Mouse (Mus musculus) embryonic fibroblast, embryonic 13.5 days (primary cell): ENCODE measurements around the gene T. TPM values are rescaled to one million over a fixed set of nuclear protein-coding genes. Genes with fewer than 3 reads are reported as not detected.

Source experiments
- H3K27ac ChIP-seq: 2 replicates; pipeline ENCODE4 v1.5.1; 2012; ENCODE audit warnings: low read length, control low read depth, inconsistent platforms; ENCODE audit not compliant: insufficient read depth
- H3K4me1 ChIP-seq: 2 replicates; pipeline ENCODE4 v1.6.1; 2011; ENCODE audit warnings: low read length; ENCODE audit not compliant: control insufficient read depth, insufficient read depth
- H3K4me3 ChIP-seq: 2 replicates; pipeline ENCODE4 v1.5.1; 2011; ENCODE audit warnings: mild to moderate bottlenecking, control low read depth, low read length; ENCODE audit not compliant: insufficient read depth
- CTCF ChIP-seq: IDR thresholded peaks from 2 replicates; pipeline ENCODE4 v1.5.1; 2011; ENCODE audit warnings: mild to moderate bottlenecking, control low read depth, low read length, moderate library complexity, borderline replicate concordance; ENCODE audit not compliant: insufficient read depth
- POLR2A ChIP-seq: IDR thresholded peaks from 2 replicates; pipeline ENCODE4 v1.6.1; 2011; ENCODE audit warnings: low read depth, mild to moderate bottlenecking, control low read depth, low read length, moderate library complexity
- polyA plus RNA-seq: library from polyadenylated mRNA; stranded (reverse); fragments of >200 nt; gene quantifications from 2 replicates; pipeline ENCODE4 v1.2.4, GENCODE M21; 2011; ENCODE audit warnings: low read depth; ENCODE audit not compliant: missing spikeins, insufficient read length

Gene T
- polyA plus RNA-seq, 1 experiment, result not detected

DNA sequence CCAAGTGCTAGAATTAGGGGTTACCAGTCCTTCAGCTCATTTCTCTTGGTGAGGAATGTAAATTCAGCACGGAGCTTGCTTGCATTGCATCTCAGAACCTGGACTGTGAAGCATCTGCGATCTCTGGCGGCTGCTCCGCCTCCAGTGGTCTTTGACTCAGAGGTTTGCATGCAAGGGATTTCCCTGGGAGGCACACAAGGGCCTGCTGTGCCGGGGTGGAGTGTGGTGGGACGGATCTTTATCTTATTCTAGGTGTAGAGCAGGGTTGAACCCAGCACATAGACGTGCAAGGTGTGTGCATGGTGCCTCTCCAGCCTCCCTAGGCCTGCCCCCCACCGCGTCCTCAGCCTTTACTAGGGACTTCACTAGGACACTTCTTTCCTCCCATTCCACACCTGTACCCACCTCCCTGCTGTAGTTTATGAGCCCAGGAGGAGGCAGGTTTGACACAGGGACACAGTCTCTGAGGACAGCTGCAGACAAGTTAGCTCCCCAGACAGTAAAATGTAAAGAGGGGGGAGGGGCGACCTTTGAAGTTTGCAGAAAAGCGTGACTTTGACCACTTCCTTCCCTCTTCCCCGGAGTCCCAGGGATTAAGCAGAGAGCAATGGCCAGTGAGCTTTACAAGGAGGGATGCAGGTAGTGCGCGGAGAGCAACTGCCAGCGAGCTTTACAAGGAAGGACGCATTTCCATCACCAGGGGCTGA is 25.5 kb upstream of the T start:
- TF ChIP-seq POLR2A, result no peak
- TF ChIP-seq CTCF, result no peak
- H3K27ac ChIP-seq, result no peak overlapping the region
- H3K4me3 ChIP-seq, result no peak overlapping the region
- 0 out of 2 replicates have a peak, but pooled peaks cover 4% of the 10 kb centered on the region for H3K4me1 ChIP-seq

DNA sequence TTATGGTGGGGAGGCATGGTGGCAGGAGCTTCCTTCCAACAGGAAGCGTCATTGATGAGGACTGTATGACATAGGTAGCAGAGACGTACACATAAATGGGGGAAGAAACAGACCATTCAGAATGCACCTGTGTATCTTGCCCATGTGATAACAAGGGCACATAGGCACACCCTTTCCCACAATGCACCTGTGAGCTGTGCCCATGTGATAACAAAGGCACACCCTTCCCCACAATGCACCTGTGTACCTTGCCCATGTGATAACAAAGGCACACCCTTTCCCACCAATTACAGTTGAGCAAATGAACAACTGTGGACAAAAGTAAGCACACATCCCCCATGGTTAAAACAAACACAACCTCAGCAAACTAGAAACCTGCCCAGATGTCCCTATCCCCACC is 23.9 kb upstream of the T start:
- Histone ChIP-seq H3K27ac (no peak overlapping the region), H3K4me3 (no peak overlapping the region), H3K4me1 (0 out of 2 replicates have a peak, but pooled peaks cover 4% of the 10 kb centered on the region)
- TF ChIP-seq POLR2A (no peak), CTCF (no peak)

DNA sequence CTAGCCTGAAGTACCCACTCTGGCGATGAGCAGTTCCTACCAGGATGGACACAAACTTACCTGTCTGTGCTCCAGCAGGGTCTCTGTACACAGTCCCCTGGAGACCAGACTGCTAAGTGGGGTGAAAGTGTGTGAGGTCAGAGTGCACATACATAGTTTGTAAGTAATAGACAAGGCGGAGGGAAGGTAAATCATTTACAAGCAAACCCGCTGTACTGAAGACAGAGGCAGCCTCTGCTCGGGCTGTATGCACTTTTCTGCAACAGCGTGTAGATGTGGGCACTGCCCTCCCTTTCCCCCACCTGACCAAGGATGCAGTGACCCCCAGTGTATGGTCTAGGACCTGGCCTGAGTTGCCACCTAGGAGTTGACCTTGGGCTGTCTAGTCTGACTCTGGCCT is 20.6 kb upstream of the T start:
- Histone ChIP-seq H3K4me1 (0 out of 2 replicates have a peak, but pooled peaks cover 4% of the 10 kb centered on the region), H3K27ac (no peak overlapping the region), H3K4me3 (no peak overlapping the region)
- TF ChIP-seq POLR2A (no peak), CTCF (no peak)

DNA sequence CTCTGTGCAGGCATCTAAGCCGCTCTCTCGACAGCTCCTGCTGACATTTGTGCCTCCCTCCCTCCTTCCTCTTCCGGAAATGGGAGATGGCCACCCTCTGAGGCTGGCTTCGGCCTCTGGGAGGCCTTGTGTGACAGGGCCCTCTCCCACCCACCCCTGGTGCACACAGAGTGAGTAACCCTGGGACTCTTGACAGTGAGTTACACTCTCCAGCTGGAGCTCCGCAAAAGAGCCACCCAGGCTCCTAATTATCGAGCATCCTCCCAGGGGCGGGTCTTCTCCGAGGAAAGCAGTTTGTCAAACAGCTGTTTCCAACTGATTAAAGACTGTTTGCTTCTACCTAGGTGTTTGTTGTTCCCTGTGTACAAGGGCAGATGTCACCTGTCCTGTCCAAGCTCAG is 18.7 kb upstream of the T start:
- H3K27ac ChIP-seq, result no peak overlapping the region

DNA sequence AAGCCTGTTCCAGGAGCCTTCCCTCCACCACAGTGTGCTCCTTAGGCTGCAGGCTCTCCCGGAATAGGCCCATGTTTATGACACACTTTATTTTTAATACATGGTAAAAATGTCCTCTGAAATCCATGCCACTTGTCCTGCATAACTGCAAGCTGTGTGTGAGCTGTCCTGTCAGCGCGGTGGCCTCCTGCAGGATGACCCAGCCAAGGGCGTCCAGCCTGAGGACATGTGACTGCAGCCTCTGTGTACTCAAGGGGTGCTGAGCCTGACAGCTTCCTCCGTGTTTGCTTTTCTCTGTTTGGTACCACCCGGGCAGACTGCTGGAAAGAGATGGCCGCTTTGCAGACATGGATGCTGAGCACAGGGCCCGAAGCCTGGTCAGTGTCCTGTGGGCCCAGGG is 17.4 kb upstream of the T start:
- TF ChIP-seq CTCF (no peak), POLR2A (no peak)
- no peak overlapping the region for H3K27ac ChIP-seq
- no peaks in the 10 kb centered on the region for H3K4me1 ChIP-seq
- no peak overlapping the region for H3K4me3 ChIP-seq

More for the DNA sequence above, 18.7 kb upstream of the T start:
- no peak overlapping the region for H3K4me3 ChIP-seq
- TF ChIP-seq CTCF (no peak), POLR2A (no peak)
- H3K4me1 ChIP-seq, result no peaks in the 10 kb centered on the region

DNA sequence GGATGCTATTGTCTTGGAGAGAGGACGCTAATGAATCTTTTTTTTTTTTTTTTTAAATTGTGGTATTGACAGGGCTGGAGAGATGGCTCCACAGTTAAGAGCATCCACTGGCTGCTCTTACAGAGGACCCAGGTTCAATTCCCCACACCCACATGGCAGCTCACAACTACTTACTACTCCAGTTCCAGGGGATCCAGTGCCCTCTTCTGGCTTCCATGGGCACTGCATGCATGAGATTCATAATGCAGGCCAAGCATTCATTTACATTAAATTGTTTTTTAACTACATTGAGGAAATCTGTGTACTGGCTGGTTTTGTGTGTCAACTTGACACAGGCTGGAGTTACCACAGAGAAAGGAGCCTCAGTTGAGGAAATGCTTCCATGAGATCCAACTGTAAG is 13.5 kb upstream of the T start:
- TF ChIP-seq POLR2A, result no peak
- TF ChIP-seq CTCF, result no peak
- Histone ChIP-seq H3K27ac (no peak overlapping the region), H3K4me1 (no peaks in the 10 kb centered on the region), H3K4me3 (no peak overlapping the region)

DNA sequence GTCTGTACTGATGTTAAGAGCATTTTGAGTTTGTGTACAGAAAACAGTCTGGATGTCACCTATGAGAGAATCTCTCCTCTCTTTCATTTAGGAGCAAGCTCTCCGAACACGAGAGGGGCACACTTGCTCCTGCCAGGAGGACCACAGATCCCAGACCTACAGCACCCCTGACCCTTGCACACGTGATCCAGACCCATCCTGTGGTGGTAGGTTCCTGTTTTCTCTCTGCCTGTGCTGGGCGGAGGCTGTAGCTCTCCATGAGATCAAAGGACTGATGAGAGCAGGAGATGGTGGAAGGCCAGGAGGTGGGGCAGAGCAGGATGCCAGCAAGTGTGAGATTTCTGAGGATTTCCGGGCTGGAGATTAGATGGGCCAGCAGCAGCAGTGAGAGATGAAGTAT is 12.7 kb upstream of the T start:
- no peak overlapping the region for H3K27ac ChIP-seq
- no peak overlapping the region for H3K4me3 ChIP-seq
- no peak for TF ChIP-seq CTCF
- no peaks in the 10 kb centered on the region for H3K4me1 ChIP-seq

DNA sequence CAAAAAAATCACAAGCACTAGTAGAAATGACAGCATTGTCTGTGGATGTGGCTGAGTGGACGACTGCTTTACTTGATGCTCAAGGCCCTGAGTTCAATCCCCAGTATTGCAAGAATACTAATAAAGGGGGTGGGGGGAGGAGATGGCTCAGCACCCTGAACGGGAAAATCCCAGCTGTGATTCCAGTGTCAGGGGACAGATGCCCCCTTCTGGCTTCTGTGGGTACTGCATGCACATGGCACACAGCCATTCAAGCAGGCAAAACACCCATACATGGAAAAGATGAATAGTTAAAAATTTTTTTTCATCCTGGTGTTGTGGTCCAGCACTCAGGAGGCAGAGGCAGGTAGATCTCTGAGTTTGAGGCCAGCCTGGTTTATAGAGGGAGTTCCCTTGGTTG is 10.9 kb upstream of the T start:
- TF ChIP-seq CTCF (no peak), POLR2A (no peak)
- Histone ChIP-seq H3K4me1 (no peaks in the 10 kb centered on the region), H3K27ac (no peak overlapping the region), H3K4me3 (no peak overlapping the region)

DNA sequence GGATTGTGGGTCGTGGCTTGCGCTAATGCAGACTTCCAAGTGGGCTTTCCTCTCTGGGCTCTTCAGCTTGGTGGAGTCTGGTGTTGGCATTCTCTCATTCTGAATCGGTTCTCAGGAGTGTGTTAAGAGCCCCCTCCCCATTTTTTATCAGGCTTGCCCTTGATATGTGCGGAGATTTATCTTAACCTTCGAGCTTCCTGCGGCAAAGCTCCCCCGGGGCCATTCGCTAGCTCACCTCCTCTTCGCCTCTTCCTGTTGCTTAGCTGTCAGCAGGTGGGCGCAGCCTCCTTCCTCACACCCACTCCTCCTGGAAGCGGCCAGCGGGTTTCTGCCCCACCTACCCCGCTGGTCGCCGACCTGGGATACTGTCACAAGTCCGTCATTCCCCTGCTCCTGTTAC is 4.8 kb upstream of the T start:
- no peak overlapping the region for H3K27ac ChIP-seq
- no peaks in the 10 kb centered on the region for H3K4me1 ChIP-seq
- TF ChIP-seq CTCF, result no peak
- TF ChIP-seq POLR2A, result no peak
- no peak overlapping the region for H3K4me3 ChIP-seq

DNA sequence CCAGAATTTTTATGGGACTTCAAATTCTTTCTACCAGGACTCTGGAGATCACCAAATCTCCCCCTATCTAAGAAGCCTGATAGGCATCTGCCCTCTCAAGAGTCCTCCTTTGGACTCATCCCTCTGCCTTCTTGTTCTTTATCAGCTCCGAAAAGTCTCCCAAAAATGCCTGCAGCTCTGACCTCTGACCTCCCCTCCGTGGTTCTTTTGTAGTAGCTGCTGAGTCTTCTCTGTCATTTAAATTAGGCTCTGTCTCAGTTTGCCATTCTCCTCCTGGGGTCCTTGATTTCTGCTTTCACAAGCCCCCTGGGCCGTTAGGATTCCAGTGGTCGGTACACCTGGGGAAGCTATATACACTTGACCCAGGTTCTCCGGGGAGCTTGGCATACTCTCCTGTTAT is 4.3 kb upstream of the T start:
- Histone ChIP-seq H3K27ac (no peak overlapping the region), H3K4me3 (no peak overlapping the region), H3K4me1 (no peaks in the 10 kb centered on the region)
- TF ChIP-seq CTCF, result no peak
- TF ChIP-seq POLR2A, result no peak

DNA sequence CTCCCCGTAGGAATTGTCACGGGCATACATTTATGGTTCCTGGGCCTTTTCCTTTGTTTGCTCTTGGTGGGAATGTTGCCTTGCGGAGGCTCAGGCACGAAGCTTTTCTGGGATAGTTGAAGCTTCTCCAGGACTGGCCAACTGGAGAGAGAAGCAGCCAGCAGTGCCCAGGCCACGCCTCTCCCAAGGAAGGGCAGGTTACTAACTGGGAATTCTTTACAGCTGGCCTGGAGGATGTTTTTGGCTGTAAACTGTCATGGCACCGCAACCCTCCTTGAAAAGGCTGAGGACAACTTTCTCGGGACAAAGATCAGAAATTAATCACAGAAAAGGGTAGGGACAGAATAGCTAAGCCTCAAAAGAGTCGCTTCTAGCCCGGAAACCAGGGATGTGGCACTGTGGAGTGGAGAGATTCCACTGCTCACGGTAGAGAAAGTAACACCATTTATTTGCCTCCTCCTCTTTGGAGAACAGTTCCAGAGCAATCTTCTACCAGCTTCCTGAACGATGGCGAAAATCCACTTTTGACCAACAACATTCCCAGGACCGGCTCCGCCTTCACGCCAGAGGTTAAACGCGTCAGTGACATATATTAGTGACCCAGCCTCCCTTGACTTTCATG is 1.9 kb upstream of the T start:
- TF ChIP-seq POLR2A (no peak), CTCF (no peak)
- no peaks in the 10 kb centered on the region for H3K4me1 ChIP-seq
- no peak overlapping the region for H3K27ac ChIP-seq
- H3K4me3 ChIP-seq, result no peak overlapping the region
